Mouse (Mus musculus) embryo, embryonic 10.5 days (tissue): Measurements from ENCODE around the gene Dnajc16.
"Not testable (repeated sequence)": the region's sequence is repeated elsewhere in the genome, so short reads cannot be mapped to it uniquely, and the experiment has no call there.

Source experiments
- DNase-seq: peaks from one replicate; pipeline ENCODE4 v3.0.0-alpha.2; 2015; ENCODE audit warnings: low spot score

The Dnajc16 gene

DNA sequence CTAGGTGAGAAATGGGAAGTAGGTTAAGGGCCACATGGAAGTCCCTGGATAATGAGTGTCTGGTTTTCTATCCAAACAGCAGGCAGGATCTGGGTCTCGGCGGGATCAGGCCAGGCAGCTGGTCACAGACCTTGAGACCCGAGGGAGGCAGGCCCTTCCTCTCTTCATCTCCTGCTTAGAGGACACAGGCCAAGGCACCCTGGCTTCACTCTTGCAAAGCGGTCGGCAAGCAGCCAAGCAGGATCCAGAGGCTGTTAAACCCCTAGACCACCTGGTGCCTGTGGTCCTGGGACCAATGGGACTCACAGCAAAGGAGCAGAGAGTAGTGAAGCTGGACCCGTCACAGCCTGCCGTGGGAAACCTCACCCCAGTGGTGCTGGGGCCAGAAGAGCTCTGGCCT lies 5.6 kb upstream of the Dnajc16 start:
- no peak for DNase-seq

DNA sequence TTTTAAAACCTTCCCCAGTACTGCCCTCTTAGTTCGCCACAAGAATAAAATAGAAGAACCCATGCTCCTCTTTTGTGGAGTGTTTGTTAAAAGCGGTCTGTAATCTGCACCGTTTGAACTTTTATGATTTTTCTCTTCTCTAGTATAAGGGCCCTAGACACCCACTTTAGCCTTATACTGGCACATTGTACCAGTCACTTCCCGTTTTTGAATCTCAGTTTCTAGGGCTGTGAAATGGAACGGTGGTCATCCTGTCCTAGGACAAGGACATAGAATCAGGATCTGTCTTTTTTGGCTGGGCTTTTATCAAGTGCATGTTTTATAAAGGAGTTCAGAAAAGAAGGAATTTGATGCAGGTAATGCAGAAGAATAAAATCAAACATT lies 3.4 kb upstream of the Dnajc16 start:
- no peak for DNase-seq

GRCm38 (mm10) chr4:141793282-141794151 lies 2.8 kb upstream of the Dnajc16 start, which contains the start of gene Casp9:
Gene Casp9, plus strand, starts transcription at chr4:141793612.
- peak; percentile 97 for DNase-seq

DNA sequence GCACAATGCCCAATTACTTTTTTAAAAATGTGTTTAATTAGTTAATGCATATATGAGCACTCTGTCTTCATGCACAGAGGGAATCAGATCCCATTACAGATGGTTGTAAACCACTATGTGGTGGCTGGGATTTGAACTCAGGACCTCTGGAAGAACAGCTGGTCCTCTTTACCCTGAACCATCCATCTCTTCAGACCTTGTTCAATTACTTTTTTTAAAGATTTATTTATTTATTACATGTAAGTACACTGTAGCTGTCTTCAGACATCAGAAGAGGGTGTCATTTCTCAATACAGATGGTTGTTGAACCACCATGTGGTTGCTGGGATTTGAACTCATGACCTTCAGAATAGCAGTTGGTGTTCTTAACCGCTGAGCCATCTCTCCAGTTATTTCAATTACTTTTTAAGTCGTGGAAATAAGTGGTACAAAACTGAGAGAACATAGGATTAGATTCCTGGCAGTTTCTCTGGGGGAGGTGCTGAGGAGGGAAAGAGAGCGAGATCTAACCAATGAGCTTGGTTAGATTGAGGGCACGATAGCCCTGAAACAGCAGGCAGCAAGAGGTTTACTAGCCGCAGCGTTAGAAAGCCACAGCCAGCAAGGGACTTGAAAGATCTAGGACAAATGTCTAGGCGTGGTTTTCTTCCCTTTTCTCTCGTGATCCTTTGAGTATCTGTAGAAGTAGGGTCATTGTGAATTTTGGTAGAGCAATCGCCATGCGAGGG lies 2.0 kb upstream of the Dnajc16 start:
- DNase-seq: no peak

DNA sequence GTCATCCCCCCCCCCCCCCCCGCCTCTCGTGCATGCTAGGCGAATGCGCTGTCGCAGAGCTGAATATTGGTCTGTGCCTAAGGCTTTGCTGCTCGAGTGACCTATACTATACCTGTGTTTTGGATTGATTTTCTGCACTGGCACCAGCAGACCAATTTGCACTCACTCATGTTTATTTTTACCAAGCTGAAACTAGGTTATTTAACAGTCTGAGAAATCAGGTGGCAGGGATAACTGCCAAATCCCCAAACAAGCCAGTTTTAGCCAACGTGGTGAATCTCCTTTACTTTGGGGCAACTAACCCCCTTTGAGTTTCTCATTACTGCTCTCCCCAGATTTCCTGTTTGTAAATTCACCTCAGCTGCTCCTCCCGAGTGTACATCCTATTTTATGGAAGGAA lies 1.2 kb upstream of the Dnajc16 start:
- no peak for DNase-seq

DNA sequence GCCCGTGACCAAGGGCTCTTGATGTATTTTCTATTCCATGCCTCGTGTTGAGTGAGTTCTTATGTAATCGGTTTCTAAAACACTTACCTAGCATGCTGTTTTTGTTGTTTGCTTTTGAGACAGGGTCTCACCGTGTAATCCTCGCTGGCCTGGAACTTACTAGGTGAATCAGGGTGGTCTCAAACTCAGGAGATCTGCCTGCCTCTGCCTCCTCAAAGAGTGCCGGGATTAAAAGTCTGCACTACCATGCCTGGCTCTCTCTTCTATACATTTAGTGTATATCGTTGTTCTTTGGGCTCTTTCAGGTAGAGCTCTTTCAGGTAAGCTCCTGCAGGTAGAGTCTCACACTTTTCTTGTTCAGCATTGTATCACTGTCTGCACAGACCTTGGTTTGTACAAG lies 755 bp upstream of the Dnajc16 start:
- no peak for DNase-seq

GRCm38 (mm10) chr4:141789564-141790218 lies 1.0 kb downstream of the Dnajc16 start:
- DNase-seq: peak; percentile 4

DNA sequence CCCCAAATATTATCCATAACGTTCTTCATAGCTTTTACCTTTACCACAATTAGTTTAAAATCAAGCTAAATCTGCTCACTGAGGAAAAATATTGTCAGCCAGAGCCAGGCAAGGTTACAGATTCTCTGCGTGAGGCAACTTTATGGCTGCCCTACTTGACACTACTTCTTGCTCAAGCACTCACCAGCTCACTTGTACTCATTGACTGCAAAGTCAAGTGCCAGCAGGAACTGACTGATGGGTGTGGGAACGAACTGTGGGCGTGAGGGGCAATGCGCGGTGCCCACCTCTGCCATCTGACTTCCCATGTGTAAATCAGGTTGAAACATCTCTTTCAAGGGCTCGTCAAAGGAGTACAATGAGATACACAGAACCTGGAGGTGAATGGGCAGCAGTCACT lies 3.3 kb downstream of the Dnajc16 start:
- no peak for DNase-seq

- no peak for DNase-seq
Measured at GRCm38 (mm10) chr4:141787046-141787445, 3.7 kb downstream of the Dnajc16 start.

- no peak for DNase-seq
Measured at GRCm38 (mm10) chr4:141786141-141786540, 4.6 kb downstream of the Dnajc16 start.

DNA sequence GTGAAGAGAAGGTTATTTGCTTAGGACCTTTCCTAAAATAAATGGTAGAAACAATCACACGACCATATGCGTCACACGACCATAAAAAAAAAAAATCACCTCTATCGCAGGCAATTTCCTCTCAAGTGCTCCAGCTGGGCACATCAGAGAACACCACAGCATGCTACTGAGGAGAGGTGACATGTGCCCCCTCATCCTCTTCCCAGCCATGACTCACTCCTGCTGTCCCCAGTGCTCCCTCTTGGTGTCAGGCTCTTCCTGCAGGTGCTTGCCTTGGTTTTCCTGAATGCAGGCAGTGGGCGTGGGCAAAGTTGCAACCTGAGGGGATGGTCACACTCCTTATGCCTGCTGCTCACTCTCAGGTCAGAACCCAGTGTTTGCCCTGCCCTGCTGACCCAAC lies 5.9 kb downstream of the Dnajc16 start:
- no peak for DNase-seq

DNA sequence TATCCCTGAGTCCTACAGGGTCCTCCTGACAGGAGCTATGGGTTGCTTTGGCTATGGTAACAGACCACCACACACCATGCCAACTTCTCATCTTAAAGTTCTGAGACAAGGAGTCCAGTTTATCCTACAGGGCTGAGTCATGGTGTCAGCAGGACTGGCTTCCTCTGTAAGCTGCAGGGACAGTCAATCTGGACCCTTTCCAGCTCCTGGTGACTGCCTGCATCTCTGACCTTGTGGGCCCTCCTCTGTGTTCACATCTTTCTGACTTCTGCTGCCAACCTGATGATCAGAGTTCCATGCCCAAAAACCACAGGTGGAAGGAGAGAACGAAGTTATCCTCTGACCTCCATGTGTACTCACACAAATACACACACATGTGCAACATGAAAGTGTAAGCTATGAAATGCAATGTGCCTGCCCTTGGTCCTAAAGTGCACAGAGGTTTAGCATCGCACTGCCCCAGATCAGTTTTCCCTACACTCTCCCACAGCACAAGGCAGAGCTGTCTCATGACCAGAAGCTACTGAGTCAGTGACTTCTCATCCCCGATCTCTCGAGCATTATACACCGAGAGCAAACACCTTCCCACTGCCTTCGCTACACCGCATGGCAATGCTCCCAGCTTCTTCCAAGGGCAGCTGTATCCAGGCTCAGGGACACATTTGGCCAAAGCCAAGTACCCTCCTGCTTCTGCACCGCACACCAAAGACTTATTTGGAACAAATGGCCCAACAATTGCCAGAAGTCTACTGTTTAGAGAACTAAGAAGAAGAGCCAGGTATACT lies 9.3 kb downstream of the Dnajc16 start:
- no peak for DNase-seq

DNA sequence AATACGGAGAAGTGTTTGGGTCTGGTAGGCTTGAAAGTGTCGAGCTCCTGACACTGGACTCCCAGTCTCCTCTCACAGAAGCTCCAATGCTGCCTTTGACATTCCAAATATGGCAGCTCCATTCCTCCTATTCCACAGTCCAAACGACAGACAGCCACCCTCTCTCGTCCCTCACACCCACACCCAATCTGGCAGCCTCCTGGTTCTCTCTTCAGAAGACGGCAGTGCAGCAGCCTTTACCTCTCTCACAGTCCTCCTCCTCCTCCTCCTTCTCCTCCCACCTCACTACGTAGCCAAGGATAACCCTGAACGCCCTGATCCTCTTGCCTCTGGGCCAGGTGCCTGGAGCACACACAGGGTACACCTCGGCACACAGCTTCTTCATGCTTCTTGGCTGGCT lies 10.9 kb downstream of the Dnajc16 start:
- no peak for DNase-seq

- DNase-seq: not testable (repeated sequence)
Measured at GRCm38 (mm10) chr4:141773019-141773418, 17.7 kb downstream of the Dnajc16 start.

GRCm38 (mm10) chr4:141771823-141772222 lies 18.9 kb downstream of the Dnajc16 start:
- DNase-seq: no peak

GRCm38 (mm10) chr4:141769501-141770160 lies 21.1 kb downstream of the Dnajc16 start:
- DNase-seq: no peak

DNA sequence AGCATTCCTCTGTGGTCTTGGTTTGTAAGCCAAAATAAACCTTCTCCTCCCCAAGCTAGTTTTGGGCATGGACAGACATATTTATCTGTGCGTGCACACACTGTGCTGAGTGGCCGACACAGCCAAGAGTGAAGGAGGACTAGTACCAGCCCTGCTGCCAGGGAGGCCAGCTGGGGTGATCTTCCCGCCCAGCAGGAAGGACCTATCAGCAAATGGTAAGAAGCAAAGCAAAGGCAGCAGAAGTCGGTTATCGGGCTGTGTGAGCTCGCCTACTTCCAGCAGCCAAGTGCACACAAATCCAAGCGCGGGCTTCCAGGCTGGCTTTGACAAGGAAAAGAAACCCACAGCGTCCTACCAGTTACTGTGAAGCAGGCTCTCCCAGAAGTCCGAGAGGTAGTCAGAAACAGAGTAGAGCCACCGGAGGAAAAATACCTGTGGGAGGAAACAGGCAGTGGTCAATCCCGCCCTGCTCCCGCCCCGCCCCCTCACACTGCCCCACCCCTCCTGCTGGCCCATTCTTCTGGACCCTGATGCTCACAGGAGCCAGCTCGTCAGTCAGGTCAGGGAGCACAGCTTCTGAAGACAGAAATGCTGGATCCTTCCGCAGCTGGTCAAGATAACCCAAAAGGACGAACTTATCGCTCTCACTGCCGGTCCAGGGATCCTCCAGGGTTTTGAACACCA lies 23.2 kb downstream of the Dnajc16 start:
- DNase-seq: no peak

GRCm38 (mm10) chr4:141766668-141767352 lies 23.9 kb downstream of the Dnajc16 start:
- DNase-seq: no peak

GRCm38 (mm10) chr4:141766316-141766667 lies 24.4 kb downstream of the Dnajc16 start:
- no peak for DNase-seq

- no peak for DNase-seq
Measured at GRCm38 (mm10) chr4:141765008-141765407, 25.7 kb downstream of the Dnajc16 start.
